Mouse (Mus musculus) ES-Bruce4 (cell line): ENCODE results near the gene Pex16. TPM values are rescaled to one million over a fixed set of nuclear protein-coding genes. Genes with fewer than 3 reads are reported as not detected.

ENCODE experiments used
- H3K27ac ChIP-seq: 2 replicates; pipeline ENCODE4 v1.5.1; 2012; ENCODE audit warnings: low read length, inconsistent platforms; ENCODE audit not compliant: insufficient read depth
- H3K27me3 ChIP-seq: 2 replicates; pipeline ENCODE4 v1.6.1; 2012; ENCODE audit warnings: mild to moderate bottlenecking, low read length, inconsistent platforms; ENCODE audit not compliant: control insufficient read depth, poor library complexity, insufficient read depth, severe bottlenecking
- H3K36me3 ChIP-seq: 2 replicates; pipeline ENCODE4 v1.6.1; 2012; ENCODE audit warnings: inconsistent platforms, mild to moderate bottlenecking, low read length, moderate library complexity; ENCODE audit not compliant: control insufficient read depth, poor library complexity, insufficient read depth, severe bottlenecking
- H3K4me1 ChIP-seq: one replicate; pipeline ENCODE4 v1.8.1; 2011; ENCODE audit warnings: low read length; ENCODE audit not compliant: control insufficient read depth, insufficient read depth
- H3K4me3 ChIP-seq: 2 replicates; pipeline ENCODE4 v1.5.1; 2011; ENCODE audit warnings: low read depth, mild to moderate bottlenecking, low read length
- H3K9ac ChIP-seq: 2 replicates; pipeline ENCODE4 v1.6.1; 2012; ENCODE audit warnings: low read depth, mild to moderate bottlenecking, inconsistent platforms; ENCODE audit not compliant: poor library complexity, severe bottlenecking
- H3K9me3 ChIP-seq: replicated peaks from 2 replicates; pipeline ENCODE4 v1.6.1; 2012; ENCODE audit warnings: mild to moderate bottlenecking, low read length, inconsistent platforms; ENCODE audit not compliant: control insufficient read depth, poor library complexity, insufficient read depth, severe bottlenecking
- CTCF ChIP-seq: IDR thresholded peaks from one replicate; pipeline ENCODE4 v1.8.1; 2011; ENCODE audit warnings: low read depth, low read length
- EP300 ChIP-seq: IDR thresholded peaks from 2 replicates; pipeline ENCODE4 v1.6.1; 2011; ENCODE audit warnings: low read depth, low read length; ENCODE audit not compliant: insufficient read depth
- POLR2A ChIP-seq: IDR thresholded peaks from one replicate; pipeline ENCODE4 v1.8.1; 2011; ENCODE audit warnings: low read length; ENCODE audit not compliant: insufficient read depth
- polyA plus RNA-seq: library from polyadenylated mRNA; stranded (reverse); fragments of >200 nt; gene quantifications from 2 replicates; pipeline ENCODE4 v1.2.4, GENCODE M21; 2011; ENCODE audit warnings: low read depth; ENCODE audit not compliant: missing spikeins, insufficient read depth, insufficient read length

Pex16 gene
- 7.3 and 7.9 TPM in 2 replicates for polyA plus RNA-seq

DNA sequence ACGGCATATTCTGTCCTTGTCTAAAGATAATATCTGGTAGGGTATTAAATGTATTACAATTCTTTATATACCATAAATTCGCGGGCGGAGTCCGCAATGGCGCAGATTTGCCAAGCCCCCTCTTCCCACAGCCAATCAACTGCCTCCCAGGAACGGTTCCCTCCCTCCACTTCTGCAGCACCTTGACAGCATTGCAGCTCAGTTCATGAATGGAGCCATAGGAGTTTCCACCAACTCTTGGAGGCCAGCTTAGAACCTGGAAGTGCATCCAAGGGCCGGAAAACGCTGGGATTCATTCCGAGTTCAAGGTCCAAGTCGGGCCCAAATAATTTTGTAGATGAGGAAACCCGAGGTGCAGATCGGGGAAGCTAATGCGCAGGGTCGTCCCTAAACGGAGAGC lies at the start of gene Pex16, which contains the start of gene Large2:
Pex16 (plus strand) TSS at position 163 of the 400 bp plus-strand sequence.
Large2 (minus strand) TSS at position 356 of the 400 bp plus-strand sequence.
- Histone ChIP-seq H3K36me3 (no peaks in the 10 kb centered on the region), H3K27ac (peak within 1 kb of the TSS; percentile 31; the same call in 1 of the 2 replicates), H3K9me3 (no peaks in the 10 kb centered on the region), H3K27me3 (no peaks in the 10 kb centered on the region), H3K4me1 (peaks cover 8% of the 10 kb centered on the region), H3K9ac (peak within 1 kb of the TSS; percentile 49), H3K4me3 (peak within 1 kb of the TSS; percentile 92)
- TF ChIP-seq POLR2A (no peak), CTCF (no peak), EP300 (no peak)

GRCm38 (mm10) chr2:92325676-92326075 lies 48.8 kb upstream of the Pex16 start:
- H3K27ac ChIP-seq: no peak overlapping the region
- H3K27me3 ChIP-seq: no peaks in the 10 kb centered on the region
- TF ChIP-seq POLR2A (no peak), CTCF (no peak), EP300 (no peak)
- H3K4me3 ChIP-seq: no peak overlapping the region
- H3K9ac ChIP-seq: no peak overlapping the region
- no peaks in the 10 kb centered on the region for H3K4me1 ChIP-seq
- no peaks in the 10 kb centered on the region for H3K36me3 ChIP-seq
- no peaks in the 10 kb centered on the region for H3K9me3 ChIP-seq

- Histone ChIP-seq H3K27ac (no peak overlapping the region), H3K4me1 (no peaks in the 10 kb centered on the region), H3K4me3 (no peak overlapping the region), H3K9ac (no peak overlapping the region), H3K9me3 (no peaks in the 10 kb centered on the region), H3K36me3 (no peaks in the 10 kb centered on the region), H3K27me3 (no peaks in the 10 kb centered on the region)
- no peak for TF ChIP-seq CTCF
- TF ChIP-seq POLR2A: no peak
- TF ChIP-seq EP300: no peak
Measured at GRCm38 (mm10) chr2:92326221-92326620, 48.3 kb upstream of the Pex16 start.

- Histone ChIP-seq H3K36me3 (no peaks in the 10 kb centered on the region), H3K27ac (no peak overlapping the region)
Measured at GRCm38 (mm10) chr2:92327601-92328000, 46.9 kb upstream of the Pex16 start.

GRCm38 (mm10) chr2:92328206-92328605 lies 46.3 kb upstream of the Pex16 start:
- H3K4me3 ChIP-seq: no peak overlapping the region
- no peaks in the 10 kb centered on the region for H3K9me3 ChIP-seq
- H3K36me3 ChIP-seq: no peaks in the 10 kb centered on the region
- no peaks in the 10 kb centered on the region for H3K4me1 ChIP-seq
- H3K27ac ChIP-seq: no peak overlapping the region
- no peak overlapping the region for H3K9ac ChIP-seq
- no peaks in the 10 kb centered on the region for H3K27me3 ChIP-seq
- no peak for TF ChIP-seq EP300
- no peak for TF ChIP-seq CTCF
- TF ChIP-seq POLR2A: no peak

More at GRCm38 (mm10) chr2:92327601-92328000, 46.9 kb upstream of the Pex16 start:
- Histone ChIP-seq H3K4me3 (no peak overlapping the region), H3K4me1 (no peaks in the 10 kb centered on the region), H3K27me3 (no peaks in the 10 kb centered on the region), H3K9me3 (no peaks in the 10 kb centered on the region), H3K9ac (no peak overlapping the region)
- TF ChIP-seq POLR2A: no peak

- Histone ChIP-seq H3K9me3 (no peaks in the 10 kb centered on the region), H3K9ac (no peak overlapping the region), H3K36me3 (no peaks in the 10 kb centered on the region), H3K4me1 (no peaks in the 10 kb centered on the region), H3K27me3 (no peaks in the 10 kb centered on the region), H3K27ac (no peak overlapping the region), H3K4me3 (no peak overlapping the region)
- TF ChIP-seq CTCF (peak; percentile 46), POLR2A (no peak), EP300 (no peak)
Measured at GRCm38 (mm10) chr2:92330840-92331239, 43.6 kb upstream of the Pex16 start.
